Mouse (Mus musculus): ENCODE measurements at regions not wholly inside any gene's neighbourhood (a gene's known extent, or its start where the extent isn't known, plus 50 kb on each side); places are given as distances from the start of the nearest gene placed in this dataset.

GRCm38 (mm10) chr3:150427965-150428364, 1009.7 kb upstream of the Adgrl4 start:
- no peak for DNase-seq

DNA sequence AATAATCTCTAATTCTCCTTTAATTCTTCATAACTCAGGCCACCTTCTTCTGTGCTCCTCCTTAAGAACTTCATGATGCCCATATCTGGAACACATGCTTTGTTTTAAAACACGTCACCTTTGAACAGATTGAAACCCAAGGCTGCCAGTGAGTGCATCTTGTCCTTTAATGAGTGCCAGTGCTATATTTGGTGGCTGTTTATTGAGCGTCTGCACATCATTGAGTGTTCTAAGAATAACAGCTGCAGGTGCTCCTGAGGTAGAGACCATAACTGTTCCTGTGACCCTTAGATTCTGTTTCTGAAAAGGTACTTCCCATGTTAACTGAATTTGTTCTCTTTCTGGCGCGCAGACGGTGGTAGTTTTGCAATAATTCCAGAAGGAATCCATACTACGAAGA, 1006.4 kb upstream of the Adgrl4 start:
- DNase-seq: no peak

- DNase-seq: no peak
Observed at GRCm38 (mm10) chr3:150435199-150435598, 1002.5 kb upstream of the Adgrl4 start.

GRCm38 (mm10) chr3:150435818-150436607, 1001.7 kb upstream of the Adgrl4 start:
- DNase-seq: no peak

Data from adrenal gland, adult 2 months (tissue).